Mouse (Mus musculus) thymus, postnatal 36 days (tissue): ENCODE measurements around the gene Rnf220.

Source experiments
- DNase-seq, 2 experiments: peaks; one replicate each; pipeline ENCODE4 v3.0.0; 2022; ENCODE audit warnings: mixed read lengths in 2 of 2

The Rnf220 gene

GRCm38 (mm10) chr4:117341282-117341681, 155.6 kb downstream of the Rnf220 start:
- DNase-seq = no peak

GRCm38 (mm10) chr4:117339796-117340195, 157.1 kb downstream of the Rnf220 start:
- DNase-seq = no peak

GRCm38 (mm10) chr4:117330836-117331475, 165.9 kb downstream of the Rnf220 start:
- DNase-seq = no peak

- no peak for DNase-seq
Measured at GRCm38 (mm10) chr4:117330132-117330531, 166.7 kb downstream of the Rnf220 start.

- no peak for DNase-seq
Measured at GRCm38 (mm10) chr4:117326915-117327314, 169.9 kb downstream of the Rnf220 start.

GRCm38 (mm10) chr4:117325076-117325475, 171.8 kb downstream of the Rnf220 start:
- no peak for DNase-seq

GRCm38 (mm10) chr4:117323515-117324344, 173.1 kb downstream of the Rnf220 start:
- DNase-seq = peak; percentile 70 to 77

- no peak for DNase-seq
Measured at GRCm38 (mm10) chr4:117321011-117321410, 175.8 kb downstream of the Rnf220 start.

GRCm38 (mm10) chr4:117318508-117318907, 178.3 kb downstream of the Rnf220 start:
- DNase-seq = no peak

- no peak for DNase-seq
Measured at GRCm38 (mm10) chr4:117317701-117318190, 179.1 kb downstream of the Rnf220 start.

GRCm38 (mm10) chr4:117316800-117317199, 180.1 kb downstream of the Rnf220 start:
- no peak for DNase-seq

GRCm38 (mm10) chr4:117314849-117315500, 181.9 kb downstream of the Rnf220 start:
- no peak for DNase-seq

GRCm38 (mm10) chr4:117313085-117313424, 183.8 kb downstream of the Rnf220 start:
- DNase-seq = peak; percentile 8 to 17

- DNase-seq = no peak
Measured at GRCm38 (mm10) chr4:117312416-117313084, 184.3 kb downstream of the Rnf220 start.

- no peak for DNase-seq
Measured at GRCm38 (mm10) chr4:117311891-117312290, 185.0 kb downstream of the Rnf220 start.

- no peak for DNase-seq
Measured at GRCm38 (mm10) chr4:117309427-117309826, 187.4 kb downstream of the Rnf220 start.

- no peak for DNase-seq
Measured at GRCm38 (mm10) chr4:117307270-117307669, 189.6 kb downstream of the Rnf220 start.

GRCm38 (mm10) chr4:117305461-117305860, 191.4 kb downstream of the Rnf220 start:
- no peak for DNase-seq

- no peak for DNase-seq
Measured at GRCm38 (mm10) chr4:117304239-117305025, 192.4 kb downstream of the Rnf220 start.

GRCm38 (mm10) chr4:117303581-117304238, 193.1 kb downstream of the Rnf220 start:
- DNase-seq = no peak

- no peak for DNase-seq
Measured at GRCm38 (mm10) chr4:117302027-117302806, 194.6 kb downstream of the Rnf220 start.
